Mouse (Mus musculus): Measurements from ENCODE around the gene Cks2.

The Cks2 gene

GRCm38 (mm10) chr13:51644829-51645789 lies at the start of gene Cks2:
Gene Cks2, plus strand, starts transcription at chr13:51645232.
- peak; percentile 91 to 94 for DNase-seq (ENCODE audit: low read depth in 1 of 2, low spot score in 2 of 2)

GRCm38 (mm10) chr13:51595404-51595803 lies 49.6 kb upstream of the Cks2 start:
- no peak for DNase-seq (ENCODE audit: low read depth in 1 of 2, low spot score in 2 of 2)

GRCm38 (mm10) chr13:51598063-51598462 lies 47.0 kb upstream of the Cks2 start:
- no peak for DNase-seq (ENCODE audit: low read depth in 1 of 2, low spot score in 2 of 2)

GRCm38 (mm10) chr13:51600169-51600568 lies 44.9 kb upstream of the Cks2 start:
- no peak for DNase-seq (ENCODE audit: low read depth in 1 of 2, low spot score in 2 of 2)

- DNase-seq (ENCODE audit: low read depth in 1 of 2, low spot score in 2 of 2) = no peak
Measured at GRCm38 (mm10) chr13:51602764-51603163, 42.3 kb upstream of the Cks2 start.

GRCm38 (mm10) chr13:51603221-51603893 lies 41.7 kb upstream of the Cks2 start:
- no peak for DNase-seq (ENCODE audit: low read depth in 1 of 2, low spot score in 2 of 2)

- DNase-seq (ENCODE audit: low read depth in 1 of 2, low spot score in 2 of 2) = no peak
Measured at GRCm38 (mm10) chr13:51603894-51604244, 41.2 kb upstream of the Cks2 start.

- no peak for DNase-seq (ENCODE audit: low read depth in 1 of 2, low spot score in 2 of 2)
Measured at GRCm38 (mm10) chr13:51609231-51609630, 35.8 kb upstream of the Cks2 start.

GRCm38 (mm10) chr13:51611060-51611459 lies 34.0 kb upstream of the Cks2 start:
- DNase-seq (ENCODE audit: low read depth in 1 of 2, low spot score in 2 of 2) = no peak

- DNase-seq (ENCODE audit: low read depth in 1 of 2, low spot score in 2 of 2) = no peak
Measured at GRCm38 (mm10) chr13:51611500-51611899, 33.5 kb upstream of the Cks2 start.

- DNase-seq (ENCODE audit: low read depth in 1 of 2, low spot score in 2 of 2) = no peak
Measured at GRCm38 (mm10) chr13:51615815-51616214, 29.2 kb upstream of the Cks2 start.

GRCm38 (mm10) chr13:51616417-51617044 lies 28.5 kb upstream of the Cks2 start:
- DNase-seq (ENCODE audit: low read depth in 1 of 2, low spot score in 2 of 2) = no peak

- no peak for DNase-seq (ENCODE audit: low read depth in 1 of 2, low spot score in 2 of 2)
Measured at GRCm38 (mm10) chr13:51617306-51617705, 27.7 kb upstream of the Cks2 start.

- DNase-seq (ENCODE audit: low read depth in 1 of 2, low spot score in 2 of 2) = no peak
Measured at GRCm38 (mm10) chr13:51617861-51618260, 27.2 kb upstream of the Cks2 start.

GRCm38 (mm10) chr13:51618602-51619001 lies 26.4 kb upstream of the Cks2 start:
- DNase-seq (ENCODE audit: low read depth in 1 of 2, low spot score in 2 of 2) = no peak

GRCm38 (mm10) chr13:51622626-51623025 lies 22.4 kb upstream of the Cks2 start:
- no peak for DNase-seq (ENCODE audit: low read depth in 1 of 2, low spot score in 2 of 2)

- no peak for DNase-seq (ENCODE audit: low read depth in 1 of 2, low spot score in 2 of 2)
Measured at GRCm38 (mm10) chr13:51623678-51624077, 21.4 kb upstream of the Cks2 start.

GRCm38 (mm10) chr13:51628273-51628848 lies 16.7 kb upstream of the Cks2 start:
- DNase-seq (ENCODE audit: low read depth in 1 of 2, low spot score in 2 of 2) = no peak

- no peak for DNase-seq (ENCODE audit: low read depth in 1 of 2, low spot score in 2 of 2)
Measured at GRCm38 (mm10) chr13:51631354-51631992, 13.6 kb upstream of the Cks2 start.

GRCm38 (mm10) chr13:51632560-51633218 lies 12.3 kb upstream of the Cks2 start:
- DNase-seq (ENCODE audit: low read depth in 1 of 2, low spot score in 2 of 2) = no peak
